Mouse (Mus musculus) WW6 (cell line): ENCODE data around the gene Ogg1.

Experiments
- DNase-seq: peaks from one replicate; pipeline ENCODE4 v3.0.0-alpha.2; 2013; ENCODE audit warnings: low read depth, low spot score

Gene Ogg1

DNA sequence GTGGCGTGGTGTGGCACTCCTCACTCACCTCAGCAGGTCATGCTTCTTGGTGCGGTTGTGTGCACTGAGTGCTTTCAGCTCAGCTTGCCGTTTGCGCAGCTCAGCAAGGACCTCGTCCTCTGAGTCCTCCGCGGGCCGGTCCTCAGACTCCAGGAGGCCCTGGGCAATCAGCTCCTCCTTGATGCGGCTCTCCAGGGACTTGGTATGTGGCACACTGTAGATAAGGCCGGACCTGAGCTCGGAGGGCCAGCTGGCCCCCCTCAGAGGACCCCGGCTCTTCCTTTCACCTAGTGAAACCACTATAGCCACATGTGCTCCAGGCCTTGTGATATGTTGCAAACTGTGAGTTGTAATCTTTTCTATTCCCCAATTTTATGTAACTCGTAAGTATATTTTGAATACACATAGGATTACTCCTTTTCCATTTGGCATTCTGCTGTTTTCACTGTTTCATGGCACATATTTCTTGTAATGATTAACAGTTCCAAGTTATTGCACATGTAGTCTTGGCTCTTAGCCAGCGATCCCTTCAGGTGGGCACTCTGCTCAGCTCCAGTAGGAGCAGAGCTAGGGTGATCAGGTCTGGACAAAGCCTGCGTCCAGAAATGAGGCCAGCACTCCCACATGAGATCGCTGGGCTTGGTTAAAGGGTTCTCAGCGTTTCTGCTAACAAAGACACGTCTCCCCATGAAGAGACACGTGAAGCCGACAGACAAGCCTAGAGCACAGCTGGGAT lies 43.6 kb downstream of the Ogg1 start:
- DNase-seq, result no peak

DNA sequence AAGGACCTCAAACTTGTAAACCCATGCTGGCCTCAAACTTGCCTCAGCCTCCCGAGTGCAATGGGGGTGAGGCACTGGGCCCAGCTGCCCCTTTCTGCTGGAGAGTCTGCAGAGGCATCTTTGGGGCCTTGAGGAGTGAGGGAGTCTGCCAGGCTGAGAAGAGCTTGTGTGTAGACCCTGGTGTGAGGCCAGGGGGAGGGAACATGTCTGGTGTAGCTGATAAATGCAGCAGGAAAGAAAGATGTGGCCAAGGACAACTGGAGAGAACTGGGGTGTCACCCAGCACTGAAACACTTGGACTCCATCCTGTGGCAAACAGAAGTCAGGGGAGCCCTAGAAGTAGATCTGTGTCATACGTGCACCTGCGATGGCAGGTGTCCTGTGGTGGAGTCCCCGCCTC lies 46.7 kb downstream of the Ogg1 start:
- DNase-seq, result no peak

DNA sequence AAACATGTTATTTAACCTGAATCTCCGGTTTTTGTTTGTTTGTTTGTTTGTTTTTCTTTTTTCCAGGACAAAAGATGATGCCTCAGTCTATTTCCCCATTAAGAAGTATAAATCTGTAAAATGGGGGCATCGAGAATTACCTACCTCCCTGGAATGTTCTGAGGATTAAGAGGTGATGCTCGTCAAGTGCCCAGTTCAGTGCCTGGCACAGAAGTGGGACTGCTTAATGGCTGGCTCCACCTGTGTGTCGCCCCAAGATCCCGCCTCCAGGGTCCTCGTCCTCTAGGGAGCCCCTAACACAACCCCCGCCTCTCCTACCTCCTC lies 50.4 kb downstream of the Ogg1 start:
- DNase-seq, result no peak

DNA sequence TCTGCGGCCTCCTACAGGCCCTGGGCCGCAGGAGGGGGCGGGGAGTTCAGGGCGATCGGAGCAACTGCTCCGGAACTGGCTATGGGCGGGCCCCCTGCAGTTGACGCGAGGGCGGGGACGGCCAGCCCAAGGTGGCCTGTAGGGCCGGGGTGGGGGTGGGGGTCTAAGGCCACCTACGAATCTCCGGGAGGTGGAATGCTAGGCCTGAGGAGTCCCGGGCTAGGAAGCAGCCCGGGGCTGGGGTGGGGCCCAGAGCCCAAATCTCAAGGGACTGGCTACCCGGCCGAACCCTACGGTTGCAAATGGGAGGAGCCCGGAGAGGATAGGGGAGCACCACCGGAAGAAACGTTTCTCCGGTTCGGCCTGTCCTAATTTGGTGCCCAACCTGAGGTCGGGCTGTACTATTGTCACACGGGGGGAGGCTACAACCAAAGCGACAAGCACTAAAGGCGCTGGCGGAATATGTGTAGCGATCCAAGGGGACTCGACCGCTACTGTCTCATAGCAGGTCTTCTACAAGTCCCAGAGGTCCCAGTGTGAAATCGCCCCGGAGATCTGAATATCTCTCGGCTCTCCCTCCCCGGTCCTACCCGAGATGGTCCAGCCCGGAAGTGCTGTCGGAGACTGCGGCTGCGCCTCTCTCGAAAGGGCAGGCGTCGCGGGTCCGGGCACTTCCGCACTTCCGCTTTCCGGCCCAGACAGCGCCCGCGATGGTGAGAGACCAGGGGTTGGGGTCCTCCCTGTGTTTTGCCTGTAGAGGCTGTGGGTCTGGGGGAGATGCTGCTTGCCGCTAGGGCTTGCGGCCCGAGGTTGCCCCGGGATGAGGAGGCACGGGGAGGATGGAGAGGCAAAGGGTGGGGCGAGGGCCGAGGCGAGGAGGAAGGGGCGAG lies 51.0 kb downstream of the Ogg1 start, which contains the start of the genes Tada3 and Arpc4:
Tada3 (minus strand) TSS at position 388 of the 890 bp plus-strand sequence.
Arpc4 (plus strand) TSS at position 620 of the 890 bp plus-strand sequence.
- DNase-seq, result peak; percentile 95

DNA sequence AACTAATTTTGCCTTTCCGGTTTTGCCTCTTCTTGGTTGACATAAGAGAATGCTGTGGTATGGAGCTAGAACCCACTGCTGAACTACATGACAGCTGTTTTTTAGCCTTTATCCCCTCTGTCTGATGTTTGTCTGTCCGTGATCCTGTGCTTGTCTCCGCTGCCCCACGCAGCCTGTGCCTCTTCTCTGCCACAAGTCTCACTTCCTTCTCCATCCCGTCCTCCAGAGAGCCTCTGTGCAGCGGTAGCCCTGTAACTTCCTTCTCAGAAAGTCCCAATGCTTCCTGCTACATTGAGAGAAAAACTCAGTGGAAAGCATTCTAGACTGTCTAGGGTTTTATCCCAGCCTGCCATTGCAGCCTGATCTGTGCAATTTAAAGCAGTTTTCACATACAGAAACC lies 52.5 kb downstream of the Ogg1 start:
- DNase-seq, result no peak

DNA sequence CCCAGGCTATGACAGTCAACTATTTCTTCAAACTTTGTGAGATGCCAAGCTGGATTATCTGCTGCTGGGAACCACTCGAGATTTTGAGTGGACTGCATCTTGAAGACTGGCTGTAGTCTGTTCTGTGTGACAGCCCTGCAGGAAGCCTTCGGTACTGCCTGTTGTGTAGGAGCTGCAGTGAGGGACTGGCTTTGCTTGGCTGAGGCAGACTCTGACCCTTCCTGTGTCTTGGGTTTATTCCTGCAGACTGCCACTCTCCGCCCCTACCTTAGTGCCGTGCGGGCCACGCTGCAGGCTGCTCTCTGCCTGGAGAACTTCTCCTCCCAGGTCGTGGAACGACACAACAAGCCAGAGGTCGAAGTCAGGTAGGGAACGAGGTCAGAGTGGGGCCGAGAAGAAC lies 53.7 kb downstream of the Ogg1 start:
- DNase-seq, result no peak

DNA sequence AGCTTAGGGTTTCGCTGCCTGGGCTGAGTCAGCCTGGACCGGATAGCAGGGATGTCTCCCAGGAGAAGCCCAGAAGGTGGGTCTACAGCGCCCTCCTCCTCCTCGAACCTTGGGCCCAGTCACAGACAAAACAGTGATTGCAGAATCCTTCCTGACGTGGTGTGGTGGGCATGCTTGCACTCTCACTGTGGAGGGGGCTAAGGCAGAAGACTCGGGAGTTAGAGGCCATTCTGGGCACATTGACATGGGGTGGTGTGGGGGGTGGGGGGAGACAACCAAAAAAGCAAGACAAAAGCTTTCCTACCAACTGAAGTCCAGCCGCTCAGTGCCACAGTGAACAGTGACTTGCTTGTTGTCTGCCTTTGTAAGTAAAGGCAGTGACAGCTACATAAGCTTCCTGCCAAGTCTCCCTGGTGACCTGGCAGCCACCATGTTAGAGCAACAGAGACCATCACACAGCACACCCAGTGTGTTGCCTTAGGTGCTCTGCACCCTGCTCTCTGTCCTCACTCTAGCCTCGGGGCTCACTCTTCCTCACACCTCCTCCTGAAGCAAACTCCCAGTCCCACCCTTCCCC lies 57.7 kb downstream of the Ogg1 start:
- DNase-seq, result no peak
